Mouse (Mus musculus): ENCODE data around the gene Nectin1. TPM values are rescaled to one million over a fixed set of nuclear protein-coding genes. Genes with fewer than 3 reads are reported as not detected.

Gene Nectin1
- total and polyA plus RNA-seq, 2 experiments from 2014 or later: 11.8 to 43.7 TPM

- ATAC-seq (no peak), DNase-seq (no peak)
- no peaks in the 10 kb centered on the region for H3K36me3 ChIP-seq (ENCODE audit: insufficient read depth)
- H3K9me3 ChIP-seq (ENCODE audit: low read length): no peaks in the 10 kb centered on the region
- no peak for TF ChIP-seq CTCF (IDR thresholded peaks at IDR 0.05; ENCODE audit: low read depth)
- no peaks in the 10 kb centered on the region for H3K27me3 ChIP-seq (ENCODE audit: insufficient read depth, low read length)
- 78% methylated on average over 4 of the region's 4 CpGs for WGBS
- no peak overlapping the region for H3K27ac ChIP-seq (ENCODE audit: low read depth, low read length)
- no peak overlapping the region for H3K4me3 ChIP-seq (ENCODE audit: low read depth, low read length)
- H3K9ac ChIP-seq: no peak overlapping the region
- H3K4me1 ChIP-seq (ENCODE audit: insufficient read depth): peaks cover 9% of the 10 kb centered on the region
- no peak overlapping the region for H3K4me2 ChIP-seq (ENCODE audit: low read depth)
Observed at GRCm38 (mm10) chr9:43755464-43755863, 11.7 kb downstream of the Nectin1 start.

GRCm38 (mm10) chr9:43755928-43756327 is 12.1 kb downstream of the Nectin1 start:
- ATAC-seq (no peak), DNase-seq (no peak)
- H3K9me3 ChIP-seq (ENCODE audit: low read length): no peaks in the 10 kb centered on the region
- no peak overlapping the region for H3K4me2 ChIP-seq (ENCODE audit: low read depth)
- no peak for TF ChIP-seq CTCF (IDR thresholded peaks at IDR 0.05; ENCODE audit: low read depth)
- peaks cover 13% of the 10 kb centered on the region for H3K4me1 ChIP-seq (ENCODE audit: insufficient read depth)
- H3K4me3 ChIP-seq (ENCODE audit: low read depth, low read length): no peak overlapping the region
- H3K27me3 ChIP-seq (ENCODE audit: insufficient read depth, low read length): no peaks in the 10 kb centered on the region
- H3K36me3 ChIP-seq (ENCODE audit: insufficient read depth): no peaks in the 10 kb centered on the region
- H3K9ac ChIP-seq: no peak overlapping the region
- WGBS: 84% methylated on average over 2 of the region's 2 CpGs
- no peak overlapping the region for H3K27ac ChIP-seq (ENCODE audit: low read depth, low read length)

- H3K36me3 ChIP-seq (ENCODE audit: insufficient read depth): no peaks in the 10 kb centered on the region
- no peaks in the 10 kb centered on the region for H3K9me3 ChIP-seq (ENCODE audit: low read length)
- 79% methylated on average over 10 of the region's 10 CpGs for WGBS
- no peak overlapping the region for H3K4me2 ChIP-seq (ENCODE audit: low read depth)
- TF ChIP-seq CTCF (IDR thresholded peaks at IDR 0.05; ENCODE audit: low read depth): no peak
- no peak overlapping the region for H3K27ac ChIP-seq (ENCODE audit: low read depth, low read length)
- H3K4me1 ChIP-seq (ENCODE audit: insufficient read depth): peaks cover 26% of the 10 kb centered on the region
- ATAC-seq (no peak), DNase-seq (no peak)
- no peak overlapping the region for H3K9ac ChIP-seq
- no peaks in the 10 kb centered on the region for H3K27me3 ChIP-seq (ENCODE audit: insufficient read depth, low read length)
- no peak overlapping the region for H3K4me3 ChIP-seq (ENCODE audit: low read depth, low read length)
Observed at GRCm38 (mm10) chr9:43757225-43757624, 13.4 kb downstream of the Nectin1 start.

- H3K27ac ChIP-seq (ENCODE audit: low read depth, low read length): no peak overlapping the region
- H3K4me1 ChIP-seq (ENCODE audit: insufficient read depth): peaks cover 26% of the 10 kb centered on the region
- H3K9me3 ChIP-seq (ENCODE audit: low read length): no peaks in the 10 kb centered on the region
- no peak overlapping the region for H3K4me2 ChIP-seq (ENCODE audit: low read depth)
- ATAC-seq: no peak
- no peak for TF ChIP-seq CTCF (IDR thresholded peaks at IDR 0.05; ENCODE audit: low read depth)
- DNase-seq: no peak
- no peak overlapping the region for H3K4me3 ChIP-seq (ENCODE audit: low read depth, low read length)
- 76% methylated on average over 5 of the region's 5 CpGs for WGBS
- H3K9ac ChIP-seq: no peak overlapping the region
- no peaks in the 10 kb centered on the region for H3K27me3 ChIP-seq (ENCODE audit: insufficient read depth, low read length)
- H3K36me3 ChIP-seq (ENCODE audit: insufficient read depth): no peaks in the 10 kb centered on the region
Observed at GRCm38 (mm10) chr9:43757972-43758965, 14.5 kb downstream of the Nectin1 start.

GRCm38 (mm10) chr9:43760078-43760477 is 16.3 kb downstream of the Nectin1 start:
- H3K36me3 ChIP-seq (ENCODE audit: insufficient read depth): no peaks in the 10 kb centered on the region
- TF ChIP-seq CTCF (IDR thresholded peaks at IDR 0.05; ENCODE audit: low read depth): no peak
- no peaks in the 10 kb centered on the region for H3K27me3 ChIP-seq (ENCODE audit: insufficient read depth, low read length)
- peak overlapping the region; percentile 72; the same call in 1 of the 2 replicates for H3K27ac ChIP-seq (ENCODE audit: low read depth, low read length)
- peak; percentile 69 for DNase-seq
- H3K4me1 ChIP-seq (ENCODE audit: insufficient read depth): peaks cover 26% of the 10 kb centered on the region
- H3K4me3 ChIP-seq (ENCODE audit: low read depth, low read length): no peak overlapping the region
- no peak overlapping the region for H3K4me2 ChIP-seq (ENCODE audit: low read depth)
- H3K9ac ChIP-seq: no peak overlapping the region
- 46% methylated on average over 12 of the region's 12 CpGs for WGBS
- ATAC-seq: peak; percentile 65
- no peaks in the 10 kb centered on the region for H3K9me3 ChIP-seq (ENCODE audit: low read length)

GRCm38 (mm10) chr9:43761181-43761820 is 17.5 kb downstream of the Nectin1 start:
- Histone ChIP-seq H3K9ac (peak overlapping the region; percentile 14; the same call in 1 of the 2 replicates), H3K27me3 (ENCODE audit: insufficient read depth, low read length) (no peaks in the 10 kb centered on the region), H3K4me3 (ENCODE audit: low read depth, low read length) (no peak overlapping the region), H3K4me1 (ENCODE audit: insufficient read depth) (peaks cover 26% of the 10 kb centered on the region), H3K27ac (ENCODE audit: low read depth, low read length) (peak overlapping the region; percentile 72), H3K36me3 (ENCODE audit: insufficient read depth) (no peaks in the 10 kb centered on the region), H3K4me2 (ENCODE audit: low read depth) (peak overlapping the region; percentile 27), H3K9me3 (ENCODE audit: low read length) (no peaks in the 10 kb centered on the region)
- TF ChIP-seq CTCF (IDR thresholded peaks at IDR 0.05; ENCODE audit: low read depth): no peak; the same call in 1 of the 2 replicates
- WGBS: 28% methylated on average over 5 of the region's 5 CpGs
- DNase-seq (peak; percentile 82), ATAC-seq (peak; percentile 82)

GRCm38 (mm10) chr9:43761941-43762340 is 18.2 kb downstream of the Nectin1 start:
- Histone ChIP-seq H3K4me2 (ENCODE audit: low read depth) (no peak overlapping the region), H3K4me3 (ENCODE audit: low read depth, low read length) (no peak overlapping the region), H3K4me1 (ENCODE audit: insufficient read depth) (peaks cover 26% of the 10 kb centered on the region), H3K36me3 (ENCODE audit: insufficient read depth) (no peaks in the 10 kb centered on the region), H3K9me3 (ENCODE audit: low read length) (no peaks in the 10 kb centered on the region), H3K9ac (no peak overlapping the region), H3K27me3 (ENCODE audit: insufficient read depth, low read length) (no peaks in the 10 kb centered on the region), H3K27ac (ENCODE audit: low read depth, low read length) (peak overlapping the region; percentile 59; the same call in 1 of the 2 replicates)
- 73% methylated on average over 3 of the region's 3 CpGs for WGBS
- TF ChIP-seq CTCF (IDR thresholded peaks at IDR 0.05; ENCODE audit: low read depth): no peak
- no peak for DNase-seq
- no peak for ATAC-seq
